Mouse (Mus musculus): ENCODE measurements around the gene Zfp212.
"Not testable (repeated sequence)": the region's sequence is repeated elsewhere in the genome, so short reads cannot be mapped to it uniquely, and the experiment has no call there.

Gene Zfp212

DNA sequence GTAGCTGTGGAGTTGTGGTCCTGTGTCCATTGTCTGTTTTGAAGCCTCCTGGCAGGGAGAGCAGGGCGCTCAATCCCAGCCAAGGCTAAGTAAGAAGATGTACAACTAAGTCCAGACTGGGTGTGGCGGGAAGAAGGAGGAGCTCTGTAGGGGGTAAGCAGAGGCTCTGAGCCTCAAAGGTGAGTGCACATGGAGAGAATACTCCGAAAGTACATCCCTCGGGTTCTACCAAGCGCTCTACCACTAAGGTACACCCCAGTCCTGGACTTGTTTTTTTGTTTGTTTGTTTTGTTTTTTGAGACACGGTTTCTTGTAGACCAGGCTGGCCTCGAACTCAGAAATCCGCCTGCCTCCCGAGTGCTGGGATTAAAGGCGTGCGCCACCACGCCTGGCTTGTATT, 22.2 kb downstream of the Zfp212 start:
- DNase-seq (ENCODE audit: low spot score), result no peak

DNA sequence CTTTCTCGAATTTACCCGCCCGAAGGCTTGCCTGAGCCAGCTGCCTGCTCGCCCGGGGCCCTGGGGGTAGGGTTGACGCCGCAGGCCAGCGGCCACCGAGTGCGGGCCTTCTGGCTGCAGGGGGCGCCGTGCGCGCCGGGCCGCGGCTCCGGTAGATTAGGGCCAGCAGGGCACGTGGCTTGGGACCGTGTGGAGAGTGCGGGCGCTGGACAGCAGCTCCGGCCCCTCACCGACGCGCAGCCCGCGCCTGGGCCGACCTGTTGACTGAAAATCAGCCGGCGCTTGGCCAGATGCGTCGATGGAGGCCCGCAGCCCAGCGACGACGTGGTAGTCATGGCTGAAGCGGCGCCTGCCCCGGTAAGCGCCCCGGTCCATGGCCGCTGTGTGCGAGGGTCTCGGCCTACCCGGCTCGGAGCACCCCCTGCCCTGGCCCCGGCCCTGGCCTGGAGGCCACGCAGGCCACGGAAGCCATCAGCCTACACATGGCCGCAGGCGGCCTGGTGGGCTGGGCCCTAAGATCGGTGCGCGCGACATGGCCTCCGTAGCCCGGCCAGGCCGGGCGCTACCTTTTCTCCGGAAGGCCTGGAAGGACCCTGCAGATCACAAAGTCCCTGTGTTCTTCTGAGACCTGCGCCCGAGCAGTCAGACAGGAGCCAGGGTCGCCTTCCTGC, 22.9 kb downstream of the Zfp212 start:
- peak; percentile 52 for DNase-seq (ENCODE audit: low spot score)

DNA sequence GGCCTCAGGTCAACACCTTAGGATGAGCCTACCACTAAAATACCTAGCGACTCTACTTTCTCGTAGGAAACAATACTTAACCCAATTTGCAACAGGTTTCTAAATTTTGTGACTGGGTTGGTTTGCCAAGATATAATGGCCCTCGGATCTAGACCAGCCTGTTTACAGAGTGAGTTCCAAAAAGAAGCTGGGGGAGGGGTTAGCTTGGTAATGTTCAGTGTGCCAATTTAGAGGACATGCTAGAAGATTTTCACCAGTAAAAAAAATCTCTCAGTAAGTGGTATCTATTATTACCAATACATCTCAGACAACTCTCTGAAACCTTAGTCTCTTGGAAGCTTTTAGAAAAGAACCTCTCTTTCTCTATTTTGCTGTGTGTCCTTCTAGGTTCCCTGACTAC, 23.4 kb downstream of the Zfp212 start:
- no peak for DNase-seq (ENCODE audit: low spot score)

- no peak for DNase-seq (ENCODE audit: low spot score)
Observed at GRCm38 (mm10) chr6:47947388-47947787, 27.1 kb downstream of the Zfp212 start.

- DNase-seq (ENCODE audit: low spot score), result peak; percentile 89
Observed at GRCm38 (mm10) chr6:47953191-47953726, 33.0 kb downstream of the Zfp212 start, which contains the start of gene Zfp956. Gene Zfp956, plus strand, starts transcription at chr6:47953390.

GRCm38 (mm10) chr6:47954425-47954824, 34.1 kb downstream of the Zfp212 start:
- no peak for DNase-seq (ENCODE audit: low spot score)

GRCm38 (mm10) chr6:47957816-47958215, 37.5 kb downstream of the Zfp212 start:
- DNase-seq (ENCODE audit: low spot score), result no peak

DNA sequence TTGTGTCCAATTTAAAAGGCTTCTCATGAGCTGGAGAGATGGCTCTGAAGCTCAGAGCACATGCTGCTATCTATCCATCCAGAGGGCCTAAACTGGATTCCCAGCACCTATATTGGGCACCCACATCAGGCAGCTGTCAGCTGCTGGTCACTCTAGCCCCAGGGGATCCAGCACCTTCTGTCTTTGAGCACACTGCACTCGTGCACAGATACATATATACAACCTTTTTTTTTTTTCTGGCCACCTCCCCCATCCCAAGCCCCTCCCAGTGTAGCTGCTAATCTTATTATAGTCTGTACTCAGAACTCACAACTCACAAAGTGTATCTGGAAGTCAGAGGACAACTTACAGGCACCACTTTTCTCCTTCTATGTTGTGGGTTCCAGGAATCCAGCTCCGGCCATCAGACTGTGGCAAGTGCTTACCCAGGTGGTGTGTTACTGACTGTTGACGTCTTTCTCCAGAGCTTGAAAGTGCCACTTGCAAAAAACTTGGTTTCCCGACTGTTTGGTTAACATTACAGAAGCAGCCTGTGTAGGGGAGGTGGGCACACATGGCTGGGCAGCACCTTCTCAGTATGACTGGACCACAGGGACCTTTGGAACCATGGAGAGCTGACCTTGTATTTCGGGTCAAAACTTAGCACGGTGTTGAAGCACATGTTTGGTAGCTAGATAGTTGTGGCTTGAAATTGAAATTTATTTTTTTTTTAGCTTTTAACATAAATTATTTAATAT, 40.6 kb downstream of the Zfp212 start:
- DNase-seq (ENCODE audit: low spot score), result no peak

GRCm38 (mm10) chr6:47963051-47963450, 42.8 kb downstream of the Zfp212 start:
- no peak for DNase-seq (ENCODE audit: low spot score)

DNA sequence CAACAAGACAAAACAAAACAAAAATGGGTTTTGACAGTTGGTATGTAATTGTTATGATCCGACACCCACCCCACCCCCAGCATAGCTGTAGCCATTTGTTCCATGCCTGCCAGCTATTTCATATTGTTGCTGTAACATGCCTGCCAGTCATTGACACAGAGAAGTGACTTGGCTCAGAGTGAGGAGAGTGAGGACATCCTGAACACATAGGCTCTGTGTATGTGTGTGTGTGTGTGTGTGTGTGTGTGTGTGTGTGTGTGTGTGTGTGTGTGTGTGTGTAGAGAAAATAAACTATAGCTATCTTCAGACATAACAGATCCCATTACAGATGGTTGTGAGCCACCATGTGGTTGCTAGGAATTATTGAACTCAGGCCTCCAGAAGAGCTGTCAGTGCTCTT, 47.9 kb downstream of the Zfp212 start:
- not testable (repeated sequence) for DNase-seq (ENCODE audit: low spot score)

DNA sequence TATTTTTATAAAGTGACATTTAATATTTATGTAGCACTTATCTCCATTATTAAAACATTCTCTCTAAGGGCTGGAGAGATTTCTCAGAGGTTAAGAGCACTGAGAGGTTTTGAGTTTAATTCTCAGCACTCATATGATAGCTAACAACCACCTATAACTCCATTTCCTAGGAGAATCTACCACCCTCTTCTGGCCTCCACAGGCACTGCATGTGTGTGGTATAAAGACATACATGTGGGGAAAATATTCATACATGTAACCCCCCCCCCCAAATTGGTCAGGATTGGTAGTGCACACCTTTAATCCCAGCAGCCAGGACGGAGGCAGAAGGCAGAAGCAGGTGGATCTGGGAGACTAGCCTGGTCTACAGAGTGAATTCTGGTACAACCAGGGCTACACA, 54.3 kb downstream of the Zfp212 start:
- DNase-seq (ENCODE audit: low spot score), result no peak

DNA sequence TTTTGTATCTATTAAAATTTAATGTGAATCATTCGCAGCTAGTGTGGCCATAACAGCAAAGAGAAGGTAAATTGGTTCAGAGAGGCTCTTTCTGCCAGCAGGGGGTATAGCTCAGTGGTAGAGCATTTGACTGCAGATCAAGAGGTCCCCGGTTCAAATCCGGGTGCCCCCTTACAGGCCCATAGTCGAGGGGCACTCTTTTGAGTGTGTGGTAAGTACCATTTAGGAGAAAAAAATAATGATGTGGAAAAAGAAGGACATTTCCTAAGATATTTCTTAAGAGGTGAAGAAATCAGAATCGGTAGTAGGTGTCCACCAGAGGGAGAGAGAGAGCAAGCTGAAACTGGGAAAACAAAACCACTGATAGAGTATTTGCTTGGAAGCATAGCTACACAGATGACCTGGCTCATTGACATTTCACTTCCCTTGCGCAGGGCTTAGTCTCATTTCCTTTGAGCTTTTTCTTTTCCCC, 58.7 kb downstream of the Zfp212 start:
- DNase-seq (ENCODE audit: low spot score), result peak; percentile 69
